Mouse (Mus musculus): ENCODE measurements around the gene Rpl26.
A peak's percentile ranks its signal among the peaks of the same experiment; 100 is the strongest.

The Rpl26 gene

GRCm38 (mm10) chr11:68890625-68891024, 10.8 kb upstream of the Rpl26 start:
- DNase-seq (ENCODE audit: low spot score in 2 of 2), result no peak

GRCm38 (mm10) chr11:68891823-68892222, 9.6 kb upstream of the Rpl26 start:
- no peak for DNase-seq (ENCODE audit: low spot score in 2 of 2)

- DNase-seq (ENCODE audit: low spot score in 2 of 2), result no peak
Measured at GRCm38 (mm10) chr11:68892233-68892832, 9.1 kb upstream of the Rpl26 start.

- no peak for DNase-seq (ENCODE audit: low spot score in 2 of 2)
Measured at GRCm38 (mm10) chr11:68893911-68894464, 7.4 kb upstream of the Rpl26 start.

- DNase-seq (ENCODE audit: low spot score in 2 of 2), result no peak
Measured at GRCm38 (mm10) chr11:68896247-68896646, 5.1 kb upstream of the Rpl26 start.

- DNase-seq (ENCODE audit: low spot score in 2 of 2), result no peak
Measured at GRCm38 (mm10) chr11:68897120-68897519, 4.3 kb upstream of the Rpl26 start.

- no peak for DNase-seq (ENCODE audit: low spot score in 2 of 2)
Measured at GRCm38 (mm10) chr11:68897838-68898237, 3.5 kb upstream of the Rpl26 start.

- DNase-seq (ENCODE audit: low spot score in 2 of 2), result no peak
Measured at GRCm38 (mm10) chr11:68898790-68899189, 2.6 kb upstream of the Rpl26 start.

GRCm38 (mm10) chr11:68899815-68900214, 1.6 kb upstream of the Rpl26 start:
- no peak for DNase-seq (ENCODE audit: low spot score in 2 of 2)

- peak in 1 of 2 experiments; percentile 8 for DNase-seq (ENCODE audit: low spot score in 2 of 2)
Measured at GRCm38 (mm10) chr11:68900519-68901350, 648 bp upstream of the Rpl26 start.

- no peak for DNase-seq (ENCODE audit: low spot score in 2 of 2)
Measured at GRCm38 (mm10) chr11:68902047-68902364, 623 bp downstream of the Rpl26 start.

GRCm38 (mm10) chr11:68902367-68902766, 984 bp downstream of the Rpl26 start:
- DNase-seq (ENCODE audit: low spot score in 2 of 2), result no peak

GRCm38 (mm10) chr11:68902823-68903222, 1.4 kb downstream of the Rpl26 start:
- no peak for DNase-seq (ENCODE audit: low spot score in 2 of 2)

GRCm38 (mm10) chr11:68903775-68904174, 2.4 kb downstream of the Rpl26 start:
- no peak for DNase-seq (ENCODE audit: low spot score in 2 of 2)

GRCm38 (mm10) chr11:68904375-68905137, 3.2 kb downstream of the Rpl26 start:
- peak; percentile 67 to 77 for DNase-seq (ENCODE audit: low spot score in 2 of 2)

GRCm38 (mm10) chr11:68905138-68905531, 3.8 kb downstream of the Rpl26 start:
- no peak for DNase-seq (ENCODE audit: low spot score in 2 of 2)

- DNase-seq (ENCODE audit: low spot score in 2 of 2), result no peak
Measured at GRCm38 (mm10) chr11:68905665-68906460, 4.5 kb downstream of the Rpl26 start.

GRCm38 (mm10) chr11:68906461-68906790, 5.0 kb downstream of the Rpl26 start:
- no peak for DNase-seq (ENCODE audit: low spot score in 2 of 2)

- DNase-seq (ENCODE audit: low spot score in 2 of 2), result no peak
Measured at GRCm38 (mm10) chr11:68907251-68907650, 5.9 kb downstream of the Rpl26 start.

GRCm38 (mm10) chr11:68908846-68909503, 7.6 kb downstream of the Rpl26 start:
- no peak for DNase-seq (ENCODE audit: low spot score in 2 of 2)

GRCm38 (mm10) chr11:68911531-68912177, 10.3 kb downstream of the Rpl26 start:
- no peak for DNase-seq (ENCODE audit: low spot score in 2 of 2)

Measured in cerebellum, postnatal 4 days (tissue).